Mouse (Mus musculus): Measurements from ENCODE around the gene Topaz1.
"Not testable (repeated sequence)": the region's sequence is repeated elsewhere in the genome, so short reads cannot be mapped to it uniquely, and the experiment has no call there.

Gene Topaz1

GRCm38 (mm10) chr9:122814775-122815174, 67.6 kb downstream of the Topaz1 start:
- no peak for DNase-seq

- DNase-seq: no peak
These were observed 68.2 kb downstream of the Topaz1 start for GRCm38 (mm10) chr9:122815239-122815851.

- DNase-seq: no peak
These were observed 76.3 kb downstream of the Topaz1 start for GRCm38 (mm10) chr9:122823374-122824017.

GRCm38 (mm10) chr9:122826743-122827142, 79.6 kb downstream of the Topaz1 start:
- no peak for DNase-seq

DNA sequence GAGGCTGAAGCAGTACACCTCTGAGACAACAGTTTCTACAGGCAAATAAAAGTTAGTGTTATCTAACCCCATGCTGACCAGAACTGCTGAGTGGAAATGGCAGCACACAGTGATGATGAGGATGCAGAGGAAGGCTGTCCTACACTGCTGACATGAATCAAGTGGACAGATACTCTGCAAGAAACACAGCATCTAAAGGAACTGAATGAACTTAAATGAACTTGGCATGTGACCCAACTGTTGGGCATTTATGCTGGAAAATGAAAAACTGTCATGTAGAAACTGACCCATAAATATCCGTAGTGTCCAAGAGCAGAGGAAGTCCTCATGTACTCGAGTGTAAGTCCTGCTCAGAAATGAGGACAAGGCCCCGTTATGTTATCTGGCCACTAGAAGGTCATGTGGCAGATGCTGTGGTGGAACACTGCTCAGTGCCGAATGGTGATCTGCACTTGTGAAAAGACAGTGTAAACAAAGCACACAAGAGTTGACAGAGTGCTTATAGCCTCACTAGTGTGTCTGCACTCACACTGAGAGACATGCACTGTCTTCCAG, 82.8 kb downstream of the Topaz1 start:
- no peak for DNase-seq

- DNase-seq: no peak
These were observed 89.0 kb downstream of the Topaz1 start for GRCm38 (mm10) chr9:122836126-122836525.

GRCm38 (mm10) chr9:122836790-122837189, 89.6 kb downstream of the Topaz1 start:
- peak; percentile 32 to 58 for DNase-seq

DNA sequence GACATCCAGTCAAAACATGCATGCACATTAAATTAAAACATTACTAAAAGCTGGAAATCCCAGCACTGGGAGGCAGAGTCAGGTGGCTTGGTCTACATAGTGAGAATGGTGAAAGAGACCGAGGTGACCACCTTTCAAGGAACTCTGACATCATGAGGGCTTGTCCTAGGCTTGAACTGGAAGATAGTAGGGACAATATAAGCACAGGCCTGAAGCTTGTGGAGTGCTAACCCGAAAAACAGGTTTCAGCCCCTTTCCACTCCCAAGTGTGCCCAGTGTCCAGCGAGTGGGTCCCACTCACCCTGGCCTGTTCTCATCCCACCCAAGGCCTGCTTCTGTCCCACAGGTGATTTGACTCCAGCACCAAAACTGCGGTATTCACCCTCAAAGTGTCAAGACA, 90.1 kb downstream of the Topaz1 start:
- DNase-seq: no peak

DNA sequence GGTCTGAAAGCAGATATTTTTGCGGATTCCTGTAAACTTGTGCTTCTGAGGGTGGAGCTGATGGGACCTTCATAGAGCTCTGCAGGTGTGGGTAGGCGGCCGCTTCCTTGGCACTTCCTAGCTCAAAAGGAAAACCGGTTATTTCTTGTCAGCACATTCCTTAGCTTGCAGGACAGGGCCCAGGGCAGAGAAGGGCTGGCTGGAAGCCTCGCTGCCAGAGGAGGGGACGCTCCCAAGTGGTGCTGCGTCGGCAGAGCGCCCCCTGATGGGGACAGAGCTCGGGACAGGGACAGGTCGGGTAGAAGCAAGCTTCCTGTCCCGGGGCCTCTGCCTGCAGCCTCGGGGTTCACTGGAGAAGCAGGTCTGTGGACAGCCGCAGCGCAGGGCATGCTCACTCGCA, 90.5 kb downstream of the Topaz1 start:
- DNase-seq: peak; percentile 80 to 88

DNA sequence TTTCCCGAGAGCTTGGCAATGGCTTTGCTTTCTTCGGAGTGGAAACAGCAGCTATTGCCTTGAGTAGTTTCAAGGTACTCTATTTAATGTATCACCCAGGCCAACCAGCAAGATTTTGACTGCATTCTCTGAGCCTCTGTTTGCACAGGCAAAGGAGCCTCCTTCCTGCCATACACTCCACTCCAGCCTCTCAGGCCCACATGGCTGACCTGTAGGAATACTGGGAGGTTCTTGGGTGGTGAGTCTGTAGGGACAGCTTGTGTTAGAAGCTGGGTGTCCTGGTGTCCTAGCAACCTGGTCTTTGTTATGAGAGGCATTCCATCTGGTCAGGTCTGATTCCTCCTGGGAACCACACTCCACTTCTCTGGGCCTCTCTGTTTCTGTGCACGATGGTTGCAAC, 96.6 kb downstream of the Topaz1 start, which contains the start of gene Gm35549:
Gene Gm35549 (minus strand): TSS at position 276 of the 400 bp plus-strand sequence.
- peak in 1 of 2 experiments; percentile 36 for DNase-seq

DNA sequence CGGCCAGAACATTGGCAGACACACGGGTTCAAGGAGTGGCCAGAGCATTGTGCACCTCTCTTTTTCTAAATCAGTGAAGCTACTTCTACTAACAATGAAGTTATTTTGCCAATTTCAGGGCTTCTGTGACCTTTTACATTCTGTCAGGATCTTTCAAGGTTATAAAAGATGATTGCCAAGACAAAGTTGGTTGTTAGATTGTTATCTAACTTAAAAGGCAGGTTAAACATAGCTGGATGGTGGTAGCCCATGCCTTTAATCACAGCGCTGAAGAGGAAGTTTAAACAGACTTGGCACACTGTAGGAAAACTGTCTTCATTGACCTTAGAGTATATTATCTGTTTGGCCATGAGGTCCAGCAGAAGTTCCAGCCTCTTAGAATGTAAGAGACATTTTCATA, 98.5 kb downstream of the Topaz1 start:
- no peak for DNase-seq

GRCm38 (mm10) chr9:122846156-122846555, 99.0 kb downstream of the Topaz1 start:
- DNase-seq: peak in 1 of 2 experiments; percentile 35

- DNase-seq: not testable (repeated sequence)
These were observed 100.7 kb downstream of the Topaz1 start for GRCm38 (mm10) chr9:122847811-122848311.
